Mouse (Mus musculus): ENCODE results near the gene Rora.
A peak's percentile ranks its signal among the peaks of the same experiment; 100 is the strongest.

- TF ChIP-seq CTCF (IDR thresholded peaks at IDR 0.05; ENCODE audit: extremely low read depth, insufficient read length, insufficient replicate concordance, low read depth, low read length) (peak; percentile 59; the same call in 1 of the 2 replicates), POLR2A (IDR thresholded peaks at IDR 0.05; ENCODE audit: low read depth, low read length) (no peak)
Observed at GRCm38 (mm10) chr9:68716961-68717360, 63.4 kb downstream of the Rora start.
